Mouse (Mus musculus) liver, adult 10 weeks (tissue): ENCODE data around the gene D130043K22Rik. TPM values are rescaled to one million over a fixed set of nuclear protein-coding genes. Genes with fewer than 3 reads are reported as not detected.

ENCODE experiments used
- polyA plus RNA-seq: library from polyadenylated mRNA; stranded (reverse); fragments of 350-450 nt; fragmentation: Illumina TruSeq; extraction: RNeasy Lipid Tissue Mini Kit (QIAGEN cat#74804); gene quantifications from one replicate; pipeline ENCODE4 v1.2.3, GENCODE M21; 2014; ENCODE audit warnings: low read depth, low replicate concordance

D130043K22Rik gene
- 4.6 TPM for polyA plus RNA-seq

DNA sequence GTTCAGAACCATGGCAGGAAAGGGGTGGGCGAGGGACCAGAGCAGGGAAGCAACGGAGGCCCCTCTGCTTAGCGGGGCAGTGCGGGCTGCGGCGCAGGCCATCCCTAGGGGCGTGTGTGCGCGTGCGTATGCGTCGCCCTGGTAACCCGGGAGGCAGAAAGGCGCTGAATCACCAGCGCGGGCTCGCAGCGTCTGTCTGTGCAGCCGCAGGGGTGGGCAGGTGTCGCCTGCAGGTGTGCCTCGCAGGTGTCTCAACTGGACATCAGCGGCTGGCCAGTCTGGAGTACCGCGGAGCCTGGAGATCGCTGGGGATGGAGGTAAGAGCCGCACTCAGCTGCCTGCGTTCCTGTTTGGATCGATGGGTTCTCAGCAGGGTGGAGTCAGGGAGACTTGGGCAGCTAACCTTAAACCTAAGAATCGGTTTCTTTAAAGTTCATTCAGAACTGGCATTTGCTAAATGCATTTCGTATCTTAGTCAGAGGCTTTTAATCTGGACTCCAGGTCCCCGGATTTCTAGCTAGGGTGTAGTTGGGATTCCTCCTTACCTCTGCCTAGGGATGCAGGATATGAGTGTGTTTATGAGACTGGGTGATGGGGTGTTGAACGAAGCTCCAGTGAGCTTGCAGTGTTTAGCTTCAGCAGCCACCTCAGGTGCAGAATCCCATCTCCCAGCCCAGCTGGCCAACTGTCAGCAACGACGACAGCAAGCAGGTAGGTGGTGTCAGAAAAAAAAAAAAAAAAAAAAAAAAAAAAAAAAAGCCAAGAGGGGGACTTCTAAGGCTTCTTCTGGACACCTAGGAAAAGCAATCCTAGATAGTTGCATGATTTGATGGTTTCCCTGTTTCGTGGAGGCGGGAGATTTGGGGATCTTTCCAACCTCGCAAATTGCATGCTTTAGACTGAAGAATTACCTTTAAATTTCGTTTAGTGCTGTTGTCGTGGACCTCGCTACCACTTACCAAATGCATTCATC, at the start of gene D130043K22Rik:
TSS of gene D130043K22Rik (plus strand) at position 153 of the 973 bp plus-strand sequence.

DNA sequence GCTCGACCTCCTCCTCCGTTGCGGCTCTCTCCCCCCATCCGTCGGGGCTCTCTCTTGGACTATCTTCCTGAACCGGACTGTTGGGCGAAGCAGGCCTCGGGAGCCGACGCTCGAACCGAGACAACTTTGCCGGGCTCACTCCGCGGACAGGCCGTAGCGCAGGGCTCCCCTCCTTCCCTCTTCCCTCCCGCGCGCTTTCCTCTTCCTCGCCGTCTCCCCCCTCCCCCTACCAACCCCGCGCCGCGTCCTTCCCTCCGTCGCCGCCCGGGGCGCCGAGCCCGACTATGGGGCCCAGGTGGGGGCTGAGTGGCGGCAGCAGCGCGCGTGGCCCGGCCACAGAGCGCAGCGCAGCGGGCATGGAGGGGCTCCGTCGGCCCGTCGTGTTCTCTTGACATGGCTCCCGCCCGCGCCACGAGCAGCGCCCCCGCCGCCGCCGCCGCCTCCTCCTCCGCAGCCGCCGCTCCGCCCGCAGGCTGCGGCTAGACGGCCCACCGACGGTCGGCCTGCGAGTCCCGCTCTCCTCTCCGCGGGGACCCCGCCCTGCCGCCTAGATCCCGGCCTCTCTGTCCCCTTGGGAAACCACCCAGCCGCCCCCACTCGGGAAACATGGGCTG, 43.5 kb upstream of the D130043K22Rik start, which contains the start of gene BC005537:
TSS of gene BC005537 (plus strand) at position 350 of the 614 bp plus-strand sequence.

DNA sequence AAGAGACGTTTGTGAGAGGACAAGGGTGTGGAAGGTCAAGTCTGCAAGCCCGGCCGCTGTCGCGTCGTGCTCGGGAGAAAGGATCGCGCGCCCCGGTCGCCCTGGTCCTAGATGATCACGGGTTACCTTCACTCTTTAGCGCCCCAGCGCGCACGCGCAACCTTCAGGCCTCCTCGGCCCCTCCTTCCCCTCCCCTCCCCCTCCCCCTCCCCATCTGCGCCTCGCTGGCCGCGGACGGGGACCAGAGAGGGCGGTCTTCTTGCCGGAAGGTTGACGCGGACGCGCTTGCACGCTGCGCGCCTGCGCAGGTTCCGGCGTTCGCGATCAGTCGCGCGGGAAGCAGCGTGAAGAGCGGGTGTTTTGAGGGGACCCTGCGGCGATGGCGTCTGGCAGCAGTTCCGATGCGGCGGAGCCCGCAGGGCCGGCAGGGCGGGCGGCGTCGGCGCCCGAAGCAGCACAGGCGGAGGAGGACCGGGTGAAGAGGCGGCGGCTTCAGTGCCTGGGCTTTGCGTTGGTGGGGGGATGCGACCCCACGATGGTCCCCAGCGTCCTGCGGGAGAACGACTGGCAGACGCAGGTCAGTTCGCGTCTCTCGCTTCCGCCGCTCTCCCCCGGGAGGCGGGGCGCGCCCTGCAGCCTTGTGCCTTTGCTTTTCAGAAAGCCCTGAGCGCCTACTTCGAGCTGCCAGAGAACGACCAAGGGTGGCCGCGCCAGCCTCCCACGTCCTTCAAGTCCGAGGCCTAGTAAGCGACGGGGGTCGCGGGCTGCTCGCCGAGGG, 13.4 kb upstream of the D130043K22Rik start, which contains the start of the genes Acot13 and Tdp2:
TSS of gene Acot13 (minus strand) at position 188 of the 778 bp plus-strand sequence.
TSS of gene Tdp2 (plus strand) at position 327 of the 778 bp plus-strand sequence.

DNA sequence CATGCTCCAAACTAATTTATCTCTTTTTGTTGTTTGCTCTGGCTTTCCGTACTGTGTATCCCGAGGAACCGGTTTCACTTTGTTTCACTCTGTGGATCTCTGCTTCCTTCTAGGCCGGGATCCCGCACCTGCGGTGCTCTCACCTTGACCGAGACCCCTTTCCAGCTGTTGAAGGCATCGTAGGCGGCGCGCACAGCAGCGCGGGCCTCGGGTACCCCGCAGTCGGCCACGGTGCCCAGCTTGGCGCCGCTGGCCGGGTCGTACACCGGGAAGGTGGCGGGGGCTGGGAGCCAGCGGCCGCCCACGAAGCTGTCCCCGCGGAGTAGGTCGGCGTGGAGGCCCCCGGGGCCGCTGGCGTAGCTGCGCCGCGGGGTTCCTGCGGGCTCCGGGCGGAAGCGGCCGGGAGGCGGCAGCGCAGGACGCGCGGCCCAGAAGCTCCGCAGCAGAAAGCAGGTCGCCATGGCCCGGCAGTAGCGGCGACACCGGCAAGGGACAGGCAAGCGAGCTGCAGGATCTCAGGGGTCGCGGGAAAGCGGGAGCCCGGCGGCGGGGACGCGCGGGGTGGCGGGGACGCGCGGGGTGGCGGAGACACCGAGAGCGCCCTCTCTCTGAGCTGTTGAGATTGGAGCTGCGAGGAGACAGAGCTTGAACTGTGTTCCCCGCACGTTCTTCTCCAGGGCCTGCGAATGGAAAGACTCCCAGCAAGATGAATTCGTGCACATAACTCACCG, 92.3 kb downstream of the D130043K22Rik start, which contains the start of gene Aldh5a1:
TSS of gene Aldh5a1 (minus strand) at position 554 of the 731 bp plus-strand sequence.

DNA sequence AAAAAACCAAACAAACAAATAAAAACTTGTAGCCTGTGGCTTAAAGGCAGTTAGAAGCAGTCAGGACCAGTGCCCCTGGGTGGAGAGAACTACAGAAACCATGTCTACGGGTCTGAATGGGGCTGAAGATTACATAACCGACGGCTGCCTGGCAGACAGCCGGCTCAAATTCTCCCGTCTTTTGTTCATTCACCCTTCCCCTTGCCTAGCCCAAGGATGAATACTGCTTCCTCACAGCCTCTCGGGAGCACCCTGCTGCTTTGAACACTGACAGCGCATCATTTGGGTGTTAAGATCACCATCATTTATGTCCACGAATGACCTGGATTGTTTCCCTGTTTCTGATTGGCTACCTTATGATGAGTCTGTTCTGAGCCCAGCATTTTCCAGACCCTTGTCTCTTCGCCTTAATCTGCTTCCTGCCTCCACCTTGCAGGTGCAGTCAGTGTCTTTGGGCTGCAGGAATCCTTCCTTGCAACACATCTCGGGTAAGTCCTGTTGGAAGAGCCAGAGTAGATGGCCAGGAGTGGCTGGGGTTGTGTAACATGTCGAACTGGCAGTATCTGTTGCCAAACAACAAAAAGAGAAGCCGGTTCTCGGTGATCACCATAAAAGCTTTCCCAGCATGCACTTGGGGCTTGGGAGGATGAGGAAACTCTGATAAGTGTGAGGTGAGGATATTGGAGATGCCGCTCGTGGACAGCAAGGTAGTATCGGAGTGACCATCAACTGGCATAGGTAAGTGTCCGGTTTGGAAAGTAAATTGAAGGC, 97.8 kb downstream of the D130043K22Rik start, which contains the start of gene Gpld1:
TSS of gene Gpld1 (plus strand) at position 641 of the 771 bp plus-strand sequence.

Other genes starting within 250 kb of the D130043K22Rik start
- gene Armh2, start 103.9 kb upstream of the D130043K22Rik start, polyA plus RNA-seq = not detected
- 16.4 TPM for gene Gmnn, start 83.2 kb upstream of the D130043K22Rik start, polyA plus RNA-seq
- 162 TPM for gene BC005537, start 43.5 kb upstream of the D130043K22Rik start, polyA plus RNA-seq
- 128 TPM for gene Acot13, start 13.6 kb upstream of the D130043K22Rik start, polyA plus RNA-seq
- gene Tdp2, start 13.5 kb upstream of the D130043K22Rik start, polyA plus RNA-seq = 82.7 TPM
- gene Aldh5a1, start 92.5 kb downstream of the D130043K22Rik start, polyA plus RNA-seq = 33.8 TPM
- gene Gpld1, start 98.0 kb downstream of the D130043K22Rik start, polyA plus RNA-seq = 86.2 TPM
- 7.8 TPM for gene Mrs2, start 175.2 kb downstream of the D130043K22Rik start, polyA plus RNA-seq
- 2.7 TPM for gene Dcdc2a, start 210.9 kb downstream of the D130043K22Rik start, polyA plus RNA-seq